8 mouse cellular contexts compared by ENCODE assay signal in genomic region chr11:84661981-84662380, GRCm38 (mm10).
DNase-seq lines count a peak whose midpoint lies in the region; ATAC-seq and TF ChIP-seq lines count a peak whose summit lies in the region.

No protein-coding gene starts in this region.

- H3K27ac ChIP-seq in stomach, postnatal 0 days (replicated peaks): no peak overlapping the region
- H3K27ac ChIP-seq in left cerebral cortex, adult 2 months: no peak overlapping the region

- no peak overlapping the region for H3K9ac ChIP-seq in stomach, postnatal 0 days (ENCODE audit: low read length)

- no peak overlapping the region for H3K4me2 ChIP-seq in stomach, postnatal 0 days (replicated peaks; ENCODE audit: low read depth)

- 7% methylated on average over 7 of the region's 7 CpGs for WGBS in stomach, postnatal 0 days

- ATAC-seq in stomach, postnatal 0 days (ENCODE audit: low FRiP score, low TSS enrichment): no peak

- intact Hi-C loops in left cerebral cortex, adult 2 months (cut with DNase I): no loop called here

- TF ChIP-seq EP300 in stomach, postnatal 0 days (optimal IDR thresholded peaks at IDR 0.05): no peak

- H3K4me1 ChIP-seq in stomach, postnatal 0 days (replicated peaks; ENCODE audit: control insufficient read depth, insufficient read depth): no peaks in the 10 kb centered on the region

- peak; percentile 59 for DNase-seq in gastrocnemius, postnatal 10 days
- DNase-seq in gastrocnemius, adult 18-20 months (ENCODE audit: low spot score): no peak
- peak; percentile 46 for DNase-seq in urinary bladder, postnatal 25 days (ENCODE audit: low spot score)
- DNase-seq in urinary bladder, postnatal 4 days (ENCODE audit: low spot score in 2 of 2): no peak
- peak; percentile 60 to 77 for DNase-seq in kidney, postnatal 25 days
- DNase-seq in stomach, postnatal 0 days (ENCODE audit: low spot score): peak; percentile 71
- DNase-seq in layer of hippocampus, postnatal 36 days: no peak
- DNase-seq in left cerebral cortex, adult 2 months (ENCODE audit: extremely low spot score in 1 of 2, low spot score in 2 of 2): no peak

- H3K36me3 ChIP-seq in stomach, postnatal 0 days (ENCODE audit: control insufficient read depth, insufficient read depth, low read length): no peaks in the 10 kb centered on the region

- H3K9me3 ChIP-seq in stomach, postnatal 0 days (ENCODE audit: control insufficient read depth, low read length): no peaks in the 10 kb centered on the region

- no peaks in the 10 kb centered on the region for H3K27me3 ChIP-seq in stomach, postnatal 0 days (ENCODE audit: control insufficient read depth, insufficient read depth, low read length)

- TF ChIP-seq CTCF in stomach, postnatal 0 days (IDR thresholded peaks at IDR 0.05; ENCODE audit: low read depth): no peak
- TF ChIP-seq CTCF in left cerebral cortex, adult 2 months (IDR thresholded peaks at IDR 0.05): no peak

- H3K4me3 ChIP-seq in stomach, postnatal 0 days (ENCODE audit: low read depth, low read length): no peak overlapping the region
- no peak overlapping the region for H3K4me3 ChIP-seq in left cerebral cortex, adult 2 months

Comparison
In these comparisons a context has a peak if more than half of its experiments do, and no peak if none do; other contexts are left out.
1. DNase-seq: peak in gastrocnemius, postnatal 10 days (single experiment), urinary bladder, postnatal 25 days (single experiment), kidney, postnatal 25 days (2 of 2) and stomach, postnatal 0 days (single experiment); none in gastrocnemius, adult 18-20 months (single experiment), urinary bladder, postnatal 4 days (0 of 2), layer of hippocampus, postnatal 36 days (0 of 2) and left cerebral cortex, adult 2 months (0 of 2).